Mouse (Mus musculus) lung, postnatal 0 days (tissue): ENCODE data around the gene Soat1. TPM values are rescaled to one million over a fixed set of nuclear protein-coding genes. Genes with fewer than 3 reads are reported as not detected.

Experiments used
- ATAC-seq: fragments of 200-750 bp; cut with Nextera tagmentation; 2 replicates; pipeline ENCODE4 v1.8.0; 2017; ENCODE audit warnings: moderate library complexity
- DNase-seq: peaks from one replicate; pipeline ENCODE4 v3.0.0-alpha.2; 2016; ENCODE audit warnings: low spot score
- H3K27ac ChIP-seq: fragments of 300-500 bp; sonication (generic); 2 replicates; pipeline ENCODE4 v1.5.1; 2014; ENCODE audit warnings: antibody characterized with exemption, mild to moderate bottlenecking, low read length, mixed read lengths
- H3K27me3 ChIP-seq: fragments of 300-500 bp; sonication (generic); replicated peaks from 2 replicates; pipeline ENCODE4 v1.6.1; 2014; ENCODE audit warnings: low read length, mixed read lengths; ENCODE audit not compliant: insufficient read depth
- H3K36me3 ChIP-seq: fragments of 300-500 bp; sonication (generic); 2 replicates; pipeline ENCODE4 v1.6.1; 2014; ENCODE audit warnings: low read length, mixed read lengths; ENCODE audit not compliant: insufficient read depth
- H3K4me1 ChIP-seq: fragments of 300-500 bp; sonication (generic); 2 replicates; pipeline ENCODE4 v1.6.1; 2014; ENCODE audit warnings: antibody characterized with exemption, low read depth, low read length, mixed read lengths; ENCODE audit not compliant: insufficient read depth
- H3K4me2 ChIP-seq: fragments of 300-500 bp; sonication (generic); replicated peaks from 2 replicates; pipeline ENCODE4 v1.6.1; 2014; ENCODE audit warnings: low read depth, mild to moderate bottlenecking, low read length, moderate library complexity, mixed read lengths
- H3K4me3 ChIP-seq: fragments of 300-500 bp; sonication (generic); 2 replicates; pipeline ENCODE4 v1.5.1; 2014; ENCODE audit warnings: low read depth, low read length
- H3K9ac ChIP-seq: fragments of 300-500 bp; sonication (generic); replicated peaks from 2 replicates; pipeline ENCODE4 v1.6.1; 2014; ENCODE audit warnings: low read depth, mild to moderate bottlenecking
- H3K9me3 ChIP-seq: fragments of 300-500 bp; sonication (generic); 2 replicates; pipeline ENCODE4 v1.6.1; 2016; ENCODE audit warnings: low read length, mixed read lengths
- CTCF ChIP-seq: IDR thresholded peaks from 2 replicates; pipeline ENCODE4 v1.5.1; 2016; ENCODE audit warnings: antibody characterized with exemption, mild to moderate bottlenecking
- EP300 ChIP-seq: IDR thresholded peaks from 2 replicates; pipeline ENCODE4 v1.6.1; 2016; ENCODE audit warnings: antibody characterized with exemption, mild to moderate bottlenecking, control low read depth
- WGBS: fragments of 180-500 bp; shearing (Covaris S2); extraction: QIAGEN DNeasy Blood & Tissue Kit; methylation state at CpG from one replicate; pipeline ENCODE4 v1.1.7; 2014; 5-methylcytosine and 5-hydroxymethylcytosine counted together
- polyA plus RNA-seq: library from polyadenylated mRNA; unstranded; fragments of >200 nt; fragmentation: Nextera tagmentation; extraction: Ambion mirVana; gene quantifications from 2 replicates; pipeline ENCODE4 v1.2.1, GENCODE M21; 2015

Soat1 gene
- polyA plus RNA-seq, 1 experiment from 2014 or later, result 110 TPM

DNA sequence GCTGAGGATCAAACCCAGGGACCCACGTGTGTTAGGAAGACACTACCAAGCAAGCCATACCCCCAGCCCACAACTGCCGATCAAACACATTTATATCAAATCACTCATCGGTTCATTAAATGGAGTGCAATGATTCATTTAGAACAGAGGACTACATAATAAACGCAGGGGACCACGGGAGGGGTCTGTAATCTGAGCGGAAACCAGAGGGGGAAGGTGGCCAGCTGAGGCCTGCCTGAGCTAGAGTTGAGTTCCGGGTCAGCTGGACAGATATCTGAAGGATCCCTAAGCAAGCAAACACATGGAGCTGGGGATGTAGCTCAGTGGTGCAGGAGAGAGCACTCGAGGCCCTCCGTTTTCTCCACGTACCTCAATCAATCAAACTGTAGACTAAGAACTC, 20.3 kb downstream of the Soat1 start:
- TF ChIP-seq EP300, result no peak
- no peak for TF ChIP-seq CTCF
- Histone ChIP-seq H3K9ac (no peak overlapping the region), H3K9me3 (no peaks in the 10 kb centered on the region), H3K4me3 (no peak overlapping the region), H3K4me1 (peaks cover 5% of the 10 kb centered on the region; the same call in 1 of the 2 replicates), H3K27me3 (no peaks in the 10 kb centered on the region), H3K27ac (no peak overlapping the region), H3K36me3 (no peaks in the 10 kb centered on the region), H3K4me2 (no peak overlapping the region)
- DNase-seq (no peak), ATAC-seq (no peak)
- WGBS, result 57% methylated on average over 10 of the region's 10 CpGs

- Histone ChIP-seq H3K4me2 (no peak overlapping the region), H3K27ac (no peak overlapping the region), H3K4me1 (peaks cover 5% of the 10 kb centered on the region; the same call in 1 of the 2 replicates), H3K4me3 (no peak overlapping the region), H3K9ac (no peak overlapping the region), H3K36me3 (peaks cover under 1% of the 10 kb centered on the region; the same call in 1 of the 2 replicates), H3K9me3 (no peaks in the 10 kb centered on the region), H3K27me3 (no peaks in the 10 kb centered on the region)
- TF ChIP-seq CTCF (no peak), EP300 (no peak)
- ATAC-seq (peak; percentile 73), DNase-seq (peak; percentile 76)
- 40% methylated on average over 4 of the region's 4 CpGs for WGBS
Measured at GRCm38 (mm10) chr1:156450478-156450877, 23.7 kb downstream of the Soat1 start.

- Histone ChIP-seq H3K4me1 (peaks cover 5% of the 10 kb centered on the region; the same call in 1 of the 2 replicates), H3K27ac (0 out of 2 replicates have a peak overlapping the region, but pooled peaks have one; percentile 9), H3K36me3 (peaks cover 8% of the 10 kb centered on the region; the same call in 1 of the 2 replicates), H3K9me3 (no peaks in the 10 kb centered on the region), H3K4me3 (no peak overlapping the region), H3K27me3 (no peaks in the 10 kb centered on the region), H3K9ac (no peak overlapping the region), H3K4me2 (no peak overlapping the region)
- 69% methylated on average over 17 of the region's 17 CpGs for WGBS
- no peak for DNase-seq
- no peak for ATAC-seq
- no peak for TF ChIP-seq EP300
- no peak for TF ChIP-seq CTCF
Measured at GRCm38 (mm10) chr1:156449691-156450090, 24.4 kb downstream of the Soat1 start.

DNA sequence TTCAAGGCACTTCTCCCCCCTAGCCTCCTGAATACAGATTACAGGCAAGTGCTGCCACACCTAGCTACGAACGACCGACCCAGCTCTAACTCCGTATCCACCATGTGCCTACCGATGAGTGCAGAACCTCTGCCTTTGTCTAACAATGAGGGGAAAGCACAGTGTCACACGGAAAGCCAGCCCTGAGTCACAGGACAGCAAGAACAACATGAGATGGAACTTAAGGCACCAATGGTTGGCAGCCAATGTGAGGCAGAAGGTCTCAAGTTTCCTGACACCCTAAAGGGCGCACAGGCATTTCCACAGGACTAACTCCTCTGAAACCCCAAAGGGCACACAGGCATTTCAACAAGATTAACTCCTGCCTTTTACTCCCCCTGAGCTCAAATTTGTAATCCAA, 25.0 kb downstream of the Soat1 start:
- TF ChIP-seq CTCF, result no peak
- no peak for TF ChIP-seq EP300
- DNase-seq (no peak), ATAC-seq (no peak)
- H3K4me3 ChIP-seq, result no peak overlapping the region
- H3K9ac ChIP-seq, result no peak overlapping the region
- peaks cover 5% of the 10 kb centered on the region; the same call in 1 of the 2 replicates for H3K4me1 ChIP-seq
- H3K27ac ChIP-seq, result peak overlapping the region; percentile 9; the same call in 1 of the 2 replicates
- H3K27me3 ChIP-seq, result no peaks in the 10 kb centered on the region
- 75% methylated on average over 7 of the region's 7 CpGs for WGBS
- peaks cover 9% of the 10 kb centered on the region; the same call in 1 of the 2 replicates for H3K36me3 ChIP-seq
- no peak overlapping the region for H3K4me2 ChIP-seq
- no peaks in the 10 kb centered on the region for H3K9me3 ChIP-seq

DNA sequence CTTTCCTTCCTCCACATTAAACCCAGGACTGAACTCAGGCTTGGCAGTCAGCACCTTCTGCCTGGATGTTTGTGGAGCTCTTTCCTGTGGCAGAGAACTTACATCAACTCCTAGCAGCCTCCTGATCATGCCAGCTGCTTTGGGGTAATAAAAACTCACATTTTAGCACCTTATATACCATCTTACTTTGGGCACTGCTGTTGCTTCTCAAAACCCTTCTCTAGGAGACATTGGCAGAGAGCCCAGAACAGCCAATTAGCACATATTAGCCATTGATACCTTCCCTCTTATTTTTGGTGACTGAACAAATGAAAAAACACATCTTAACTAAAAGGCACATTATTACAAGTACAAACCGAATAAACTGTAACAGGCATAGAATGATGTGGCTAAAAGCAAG, 29.1 kb downstream of the Soat1 start:
- H3K9me3 ChIP-seq, result no peaks in the 10 kb centered on the region
- no peak overlapping the region for H3K27ac ChIP-seq
- ATAC-seq, result no peak
- no peak overlapping the region for H3K4me2 ChIP-seq
- no peak overlapping the region for H3K4me3 ChIP-seq
- TF ChIP-seq CTCF (no peak), EP300 (no peak)
- WGBS, result 97% methylated on average over 1 of the region's 1 CpGs
- DNase-seq, result no peak
- H3K27me3 ChIP-seq, result no peaks in the 10 kb centered on the region
- peaks cover under 1% of the 10 kb centered on the region; the same call in 1 of the 2 replicates for H3K4me1 ChIP-seq
- no peak overlapping the region for H3K9ac ChIP-seq
- H3K36me3 ChIP-seq, result peaks cover 16% of the 10 kb centered on the region; the same call in 1 of the 2 replicates

GRCm38 (mm10) chr1:156442776-156443175, 31.4 kb downstream of the Soat1 start:
- 62% methylated on average over 6 of the region's 6 CpGs for WGBS
- ATAC-seq (no peak), DNase-seq (no peak)

More at GRCm38 (mm10) chr1:156442776-156443175, 31.4 kb downstream of the Soat1 start:
- TF ChIP-seq EP300 (no peak), CTCF (no peak)
- Histone ChIP-seq H3K27me3 (no peaks in the 10 kb centered on the region), H3K4me2 (no peak overlapping the region), H3K36me3 (peaks cover 18% of the 10 kb centered on the region; the same call in 1 of the 2 replicates), H3K27ac (no peak overlapping the region), H3K4me3 (no peak overlapping the region), H3K9me3 (no peaks in the 10 kb centered on the region), H3K4me1 (no peaks in the 10 kb centered on the region), H3K9ac (no peak overlapping the region)
